Mouse (Mus musculus) kidney, adult 9 months (tissue): ENCODE results near the gene Slc4a8.
A peak's percentile ranks its signal among the peaks of the same experiment; 100 is the strongest.

Experiments used
- DNase-seq: peaks from one replicate; pipeline ENCODE4 v3.0.0; 2022

Slc4a8 gene

DNA sequence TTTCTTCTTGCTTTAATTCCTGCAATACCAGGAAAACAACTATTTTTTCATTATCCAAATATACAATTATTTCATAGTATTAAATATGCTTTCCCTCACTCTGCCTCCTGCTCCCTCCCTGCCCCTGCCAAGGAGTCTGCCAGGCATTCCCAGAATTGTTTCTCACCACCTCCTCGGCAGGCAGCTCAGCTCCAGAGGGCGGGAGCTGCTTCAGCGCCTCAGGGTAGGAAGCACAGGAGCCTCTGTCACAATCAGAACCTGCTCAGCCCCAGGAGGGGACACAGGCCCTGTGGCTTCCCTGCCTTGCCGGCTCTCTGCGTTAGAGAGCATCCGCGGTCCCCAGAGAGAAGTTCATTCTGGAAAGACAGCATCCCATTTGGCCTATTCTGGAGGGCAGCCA, 71.2 kb downstream of the Slc4a8 start:
- DNase-seq, result no peak

DNA sequence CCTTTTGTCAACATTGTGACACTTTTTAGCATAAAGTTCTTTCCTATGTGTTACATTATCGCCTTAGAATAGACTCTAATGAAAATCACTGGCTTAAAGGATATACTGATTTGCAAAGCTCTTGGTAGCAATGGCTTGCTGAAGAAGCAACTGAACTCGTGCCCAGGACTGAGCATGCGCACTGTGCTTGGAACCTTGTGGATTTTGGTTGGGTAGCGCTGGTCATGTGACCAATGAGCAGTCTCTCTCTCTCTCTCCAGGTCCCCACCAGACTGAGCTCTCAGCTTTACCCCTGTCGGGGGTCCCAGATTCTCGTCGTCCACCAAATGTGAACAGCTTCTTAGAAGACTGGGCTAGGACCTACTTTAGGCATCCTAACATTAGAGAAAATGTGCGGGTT, 75.2 kb downstream of the Slc4a8 start:
- DNase-seq, result no peak

DNA sequence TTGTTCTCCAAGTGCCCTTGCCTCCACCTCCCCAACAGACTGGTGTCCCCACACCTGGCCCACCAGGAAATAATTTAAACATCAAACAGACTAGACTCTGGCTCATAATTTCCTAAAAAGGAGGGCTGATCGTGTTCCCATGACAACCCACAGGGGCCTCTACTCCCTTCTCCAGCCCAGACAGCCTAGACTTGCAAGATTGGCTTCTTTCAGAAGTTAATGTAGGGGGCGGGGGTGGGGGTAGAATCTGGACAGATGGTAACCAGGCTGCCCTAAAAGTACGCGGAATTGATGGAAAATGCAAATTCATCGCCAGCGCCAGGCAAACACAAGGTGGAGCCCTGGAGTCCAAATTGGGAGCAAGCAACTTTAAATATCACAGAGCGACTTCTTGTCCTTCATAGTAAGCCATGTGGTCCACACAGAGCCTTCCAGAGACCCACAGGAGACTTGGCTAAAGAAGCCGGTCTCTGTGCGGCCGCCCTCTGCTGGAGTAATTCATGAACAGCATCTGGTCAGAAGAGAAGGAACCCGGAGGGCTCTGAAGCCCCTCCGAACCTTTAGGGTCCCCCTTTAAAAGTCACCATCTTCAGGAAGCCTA, 77.2 kb downstream of the Slc4a8 start:
- peak; percentile 59 for DNase-seq

DNA sequence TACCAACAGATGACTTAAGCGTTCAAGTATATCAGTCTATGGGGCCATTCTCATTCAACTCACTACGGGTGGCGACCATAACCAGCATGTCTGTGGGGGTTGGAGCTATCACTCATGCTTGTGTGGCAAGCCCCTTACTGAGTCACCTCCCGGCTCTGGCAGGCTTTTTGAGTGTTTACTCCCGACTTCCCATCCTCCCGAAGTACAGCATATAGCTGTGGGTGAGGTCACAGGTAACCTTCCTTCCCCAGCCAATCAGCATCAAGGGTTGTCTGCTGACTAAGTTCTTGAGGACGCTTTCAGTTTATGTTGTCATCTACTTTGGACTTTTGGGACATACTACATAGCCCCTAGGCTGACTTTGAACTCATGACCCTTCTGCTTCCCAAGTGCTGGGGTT, 82.8 kb downstream of the Slc4a8 start:
- DNase-seq, result no peak

DNA sequence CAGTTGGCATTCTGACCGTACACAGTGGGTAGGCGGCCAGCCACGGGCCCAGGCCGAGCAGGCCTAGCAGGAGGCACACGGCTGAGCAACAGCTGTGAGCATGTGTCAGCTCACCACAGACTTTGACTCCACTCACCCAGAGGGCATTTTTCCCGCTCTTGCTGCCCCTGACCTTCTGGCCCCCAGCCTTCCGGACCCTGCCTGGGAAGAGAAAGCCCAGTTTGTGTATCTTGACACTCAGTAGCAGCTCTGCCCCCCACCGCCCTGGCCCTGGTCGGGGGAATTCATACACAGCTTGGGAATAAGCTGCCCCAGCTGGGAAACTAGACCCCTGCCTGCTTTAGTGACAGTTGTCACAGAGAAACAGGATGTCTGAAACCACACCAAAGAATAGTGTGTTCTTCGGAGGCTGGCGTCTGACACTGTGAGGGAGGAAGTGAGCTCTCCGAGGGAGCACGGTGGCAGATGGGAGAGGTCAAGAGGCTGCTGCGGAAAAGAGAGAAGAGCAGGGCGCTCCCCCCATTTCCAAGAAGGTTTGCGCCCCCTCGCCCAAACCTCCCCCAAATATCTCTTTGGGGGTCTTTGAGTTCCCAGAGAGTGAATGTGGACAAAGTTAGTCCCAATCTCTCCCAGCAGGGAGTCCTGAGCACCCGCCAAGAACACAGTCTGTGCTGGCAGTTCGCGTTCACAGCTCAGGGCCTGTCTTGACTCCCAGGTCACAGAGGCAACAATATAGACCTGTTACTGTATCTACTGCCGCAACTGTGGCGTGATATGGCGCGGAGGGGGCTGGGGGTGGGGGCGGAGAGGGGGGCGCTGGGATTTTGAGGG, 83.7 kb downstream of the Slc4a8 start:
- peak; percentile 52 for DNase-seq

DNA sequence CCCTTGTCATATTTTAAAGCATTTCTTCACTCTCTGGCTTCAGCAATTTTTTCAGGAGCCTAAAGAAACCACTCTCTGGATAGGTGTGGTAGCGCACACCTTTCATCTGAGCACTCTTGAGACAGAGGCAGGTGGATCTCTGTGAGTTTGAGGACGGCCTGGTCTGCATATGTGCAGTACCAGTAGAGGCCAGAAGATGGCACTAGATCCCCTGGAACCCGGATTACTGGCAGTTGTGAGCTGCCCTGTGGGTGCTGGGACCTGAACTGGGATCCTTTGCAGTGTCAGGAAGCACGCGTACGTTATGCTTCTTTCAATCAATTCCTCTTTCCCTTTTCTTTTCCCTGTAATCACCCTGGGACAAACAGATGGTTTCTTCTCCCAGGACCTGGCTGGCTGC, 85.6 kb downstream of the Slc4a8 start:
- no peak for DNase-seq

DNA sequence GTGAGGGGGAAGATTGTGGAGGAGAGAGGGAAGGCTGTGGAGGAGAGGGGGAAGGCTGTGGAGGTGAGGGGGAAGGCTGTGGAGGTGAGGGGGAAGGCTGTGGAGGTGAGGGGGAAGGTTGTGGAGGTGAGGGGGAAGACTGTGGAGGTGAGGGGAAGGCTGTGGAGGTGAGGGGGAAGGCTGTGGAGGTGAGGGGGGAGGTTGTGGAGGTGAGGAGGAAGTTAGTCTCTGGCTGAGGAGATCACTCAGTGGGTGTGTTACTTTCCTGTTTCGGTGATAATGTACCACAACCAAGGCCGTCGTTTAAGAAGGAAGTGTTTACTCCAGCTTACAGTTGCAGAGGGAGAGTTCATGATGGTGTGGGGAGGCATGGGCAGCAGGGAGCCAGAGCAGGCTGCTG, 96.0 kb downstream of the Slc4a8 start:
- no peak for DNase-seq

DNA sequence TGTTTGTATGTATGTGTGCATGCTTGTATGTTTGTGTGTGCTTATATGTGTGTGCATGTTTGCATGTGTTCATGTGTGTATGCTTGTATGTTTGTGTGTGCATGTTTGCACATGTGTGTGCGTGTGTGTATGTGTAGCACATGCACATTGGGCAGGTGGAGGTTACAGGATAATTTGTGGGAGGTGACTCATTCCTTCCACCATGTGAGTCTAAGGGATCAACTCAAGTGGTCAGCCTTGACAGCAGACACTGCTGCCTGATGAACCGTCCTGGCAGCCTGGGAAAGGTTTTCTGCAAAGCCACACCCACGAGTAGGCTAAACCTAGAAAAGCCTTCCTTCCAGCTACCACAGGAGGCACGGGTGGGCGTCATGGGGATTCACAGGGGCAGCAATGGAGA, 99.3 kb downstream of the Slc4a8 start:
- no peak for DNase-seq

DNA sequence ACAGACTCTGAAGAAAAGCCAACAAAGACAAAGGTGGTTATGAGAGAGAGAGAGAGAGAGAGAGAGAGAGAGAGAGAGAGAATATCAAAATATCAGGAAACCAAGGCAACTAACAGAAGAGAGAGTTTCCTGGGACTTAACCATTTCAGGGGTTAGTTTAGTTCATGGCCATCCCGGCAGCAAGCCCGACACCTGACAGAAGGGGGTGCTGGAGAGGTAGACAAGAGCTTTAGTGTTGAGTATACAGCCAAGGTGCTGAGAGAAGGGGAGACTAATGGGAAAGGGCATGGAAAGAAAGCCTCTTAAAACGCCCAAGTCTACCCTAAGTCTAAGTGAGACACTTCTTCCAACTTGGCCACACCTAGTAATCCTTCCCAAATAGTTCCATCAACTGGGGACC, 104.0 kb downstream of the Slc4a8 start:
- no peak for DNase-seq

DNA sequence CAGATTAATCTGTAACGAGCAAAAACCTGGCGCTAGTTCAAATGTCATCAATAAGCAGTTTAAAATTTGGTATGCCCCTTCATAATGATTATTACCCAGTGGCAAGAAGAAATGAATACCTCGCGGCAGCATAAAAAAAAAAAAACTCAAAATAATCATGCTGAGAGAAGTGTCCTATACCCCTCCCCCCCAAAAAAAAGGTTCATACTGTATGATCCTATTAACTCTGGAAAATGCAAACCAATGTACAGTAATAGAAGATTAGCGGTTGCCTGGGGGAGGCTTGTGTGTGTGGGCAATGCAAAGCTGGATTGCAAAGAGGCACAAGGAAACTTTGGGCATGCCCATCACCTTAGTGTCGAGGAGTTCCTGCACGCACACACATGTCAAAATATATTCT, 108.0 kb downstream of the Slc4a8 start, which contains the start of gene Scn8a:
Gene Scn8a, plus strand, starts transcription at position 301 of the 400 bp plus-strand sequence.
- no peak for DNase-seq

DNA sequence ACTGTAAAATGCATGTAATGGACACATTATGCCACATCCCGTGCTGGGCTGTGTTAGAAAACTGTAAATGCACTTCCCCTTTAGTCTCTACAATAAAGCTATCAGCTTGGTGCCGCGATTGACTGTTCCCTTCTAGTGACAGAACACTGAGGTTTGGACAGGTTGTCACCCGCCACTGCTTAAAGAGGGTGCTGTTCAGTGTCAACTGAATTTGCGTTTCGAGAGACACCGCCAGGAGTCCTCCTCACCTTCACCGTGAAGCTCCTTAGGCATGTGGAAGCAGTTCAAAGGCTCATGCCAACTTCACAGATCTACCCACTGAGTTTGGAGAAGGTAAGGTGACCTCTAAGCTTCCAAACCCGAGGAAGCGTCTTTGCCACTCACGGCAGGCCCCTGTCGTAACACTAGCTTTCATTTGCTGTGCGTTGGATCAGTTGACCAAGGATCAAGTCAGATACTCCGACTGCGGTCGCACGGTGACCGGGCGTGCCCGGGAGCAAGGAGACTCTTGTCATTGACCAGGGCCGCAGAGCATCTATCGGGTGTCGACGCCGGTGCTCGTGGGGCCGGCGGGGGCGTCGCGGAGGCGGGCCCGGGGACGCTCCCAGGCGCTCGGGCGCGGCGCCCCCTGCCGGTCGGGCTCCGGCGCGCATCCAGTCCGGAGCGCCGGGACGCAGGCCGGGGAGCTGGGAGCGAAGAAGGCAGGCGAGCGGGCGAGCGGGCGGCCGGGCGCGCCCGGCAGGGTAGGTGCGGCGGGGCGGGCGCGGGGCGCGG, 108.6 kb downstream of the Slc4a8 start:
- DNase-seq, result peak; percentile 9

DNA sequence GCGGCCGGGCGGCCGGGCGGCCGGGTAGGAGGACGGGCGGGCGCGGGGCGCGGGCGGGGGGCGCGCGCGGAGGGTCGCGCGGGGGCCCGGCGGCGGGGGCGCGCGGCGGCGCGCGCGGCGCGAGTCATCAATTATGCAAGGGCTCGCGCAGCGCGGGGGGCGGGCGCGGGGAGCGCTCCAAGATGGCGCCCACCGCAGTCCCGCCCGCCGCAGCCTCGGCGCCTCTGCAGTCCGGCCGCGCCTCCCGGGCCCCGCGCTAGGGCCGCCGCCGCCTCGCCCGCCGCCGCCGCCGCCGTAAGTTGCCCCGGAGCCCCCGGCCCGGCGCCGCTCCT, 109.2 kb downstream of the Slc4a8 start:
- DNase-seq, result no peak

DNA sequence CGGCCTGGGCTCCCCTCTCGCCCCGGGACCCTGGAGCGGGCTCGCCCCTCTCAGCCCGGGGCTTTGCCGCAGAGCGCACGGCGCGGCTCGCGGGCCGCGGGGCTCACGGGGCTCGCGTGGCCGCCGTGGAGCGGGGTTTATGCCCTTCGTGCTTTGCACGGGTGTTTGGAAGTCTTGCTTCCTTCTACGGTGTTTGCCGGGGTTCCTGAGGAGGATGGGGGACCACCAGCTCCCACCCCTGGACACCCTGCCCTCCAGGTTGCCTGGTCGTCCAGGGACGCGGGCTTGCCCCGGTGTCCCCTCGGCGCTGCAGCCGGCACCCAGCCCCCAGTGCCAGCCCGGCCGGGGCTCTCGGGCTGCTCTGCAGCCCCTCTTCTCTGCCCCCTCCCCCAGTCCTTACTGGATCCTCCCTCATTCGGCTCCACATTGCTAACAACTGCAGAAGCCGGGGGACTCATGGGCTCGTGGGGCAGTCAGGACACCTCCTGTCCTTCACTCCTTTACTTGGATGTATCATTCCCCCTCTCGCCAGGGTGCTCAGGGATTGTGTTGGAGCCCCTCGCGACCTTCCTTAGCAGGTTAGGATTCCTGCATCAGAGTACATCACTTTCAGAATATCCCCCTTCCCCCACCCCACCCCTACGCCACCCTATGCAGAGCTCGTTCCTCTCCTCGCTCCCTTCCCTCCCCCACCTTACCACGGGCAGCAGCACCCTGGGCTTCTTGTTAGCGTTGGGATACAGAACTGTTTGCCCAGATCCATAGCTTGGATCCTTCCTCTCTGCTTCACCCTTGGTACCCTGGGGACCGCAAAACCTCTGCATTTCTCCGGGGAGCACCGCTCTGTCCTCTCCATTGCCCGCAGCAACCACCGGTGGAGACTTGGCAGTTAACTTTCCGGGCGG, 109.8 kb downstream of the Slc4a8 start:
- DNase-seq, result no peak

DNA sequence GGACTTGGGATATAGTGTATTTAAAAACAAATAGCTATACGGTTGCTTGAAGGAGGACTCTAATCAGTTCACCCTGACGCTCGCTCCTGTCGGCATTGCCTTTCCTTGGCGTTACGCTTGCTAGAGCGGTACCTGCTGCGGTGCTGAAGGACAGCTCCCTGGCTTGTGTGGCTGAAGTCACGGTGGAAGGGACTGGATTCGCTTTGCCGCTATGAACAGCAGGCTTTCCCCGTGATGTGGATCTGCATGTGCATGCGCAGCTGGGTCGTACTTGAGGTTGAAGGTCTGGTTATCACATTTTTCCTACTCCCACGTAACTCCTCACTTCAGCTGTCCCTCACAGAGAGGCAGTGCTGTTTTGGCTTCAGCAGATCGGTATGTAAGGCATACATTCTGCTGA, 111.6 kb downstream of the Slc4a8 start:
- peak; percentile 78 for DNase-seq
